Mouse (Mus musculus): ENCODE data around the gene a. TPM values are rescaled to one million over a fixed set of nuclear protein-coding genes. Genes with fewer than 3 reads are reported as not detected.

a gene
- polyA plus RNA-seq (2012; rRNA removed) = 0.21 TPM in 1 of 2 replicates, not detected in the other

GRCm38 (mm10) chr2:154790656-154791483, at the start of gene a, which contains the start of gene Raly:
Gene a (plus strand): TSS chr2:154791402.
Gene Raly (plus strand): TSS chr2:154791096.

GRCm38 (mm10) chr2:154769930-154770329, 21.3 kb upstream of the a start, which contains the start of gene Gm14214:
Gene Gm14214 (minus strand): TSS chr2:154770030.

GRCm38 (mm10) chr2:154892201-154893044, 101.2 kb downstream of the a start, which contains the start of gene Eif2s2:
Gene Eif2s2 (minus strand): TSS chr2:154892935.

GRCm38 (mm10) chr2:155018251-155018755, 227.1 kb downstream of the a start, which contains the start of gene Gm14226:
Gene Gm14226 (plus strand): TSS chr2:155018266.

GRCm38 (mm10) chr2:155073978-155074765, 283.0 kb downstream of the a start, which contains the start of gene Ahcy:
Gene Ahcy (minus strand): TSS chr2:155074497.

Other genes with a start within 250 kb of the a start
- gene 1700003F12Rik, start 244.3 kb upstream of the a start, polyA plus RNA-seq (2012; rRNA removed) = 0.65 TPM in 1 of 2 replicates, not detected in the other
- 0.04 and 0.14 TPM in 2 replicates for gene Actl10, start 239.6 kb upstream of the a start, polyA plus RNA-seq (2012; rRNA removed)
- gene Necab3, start 232.5 kb upstream of the a start, polyA plus RNA-seq (2012; rRNA removed) = 0.08 and 0.11 TPM in 2 replicates
- gene E2f1, start 221.5 kb upstream of the a start, polyA plus RNA-seq (2012; rRNA removed) = 2.6 and 3.6 TPM in 2 replicates
- gene Pxmp4, start 187.7 kb upstream of the a start, polyA plus RNA-seq (2012; rRNA removed) = 31.1 and 40.7 TPM in 2 replicates
- 2.7 and 2.8 TPM in 2 replicates for gene Zfp341, start 178.1 kb upstream of the a start, polyA plus RNA-seq (2012; rRNA removed)
- 0.63 TPM in 2 replicates for gene 4930519P11Rik, start 178.0 kb upstream of the a start, polyA plus RNA-seq (2012; rRNA removed)
- gene Chmp4b, start 139.7 kb upstream of the a start, polyA plus RNA-seq (2012; rRNA removed) = 32.9 and 39.2 TPM in 2 replicates
- gene Gm14214, start 21.4 kb upstream of the a start, polyA plus RNA-seq (2012; rRNA removed) = not detected in 2 replicates
- gene Raly, start 306 bp upstream of the a start, polyA plus RNA-seq (2012; rRNA removed) = 66.9 and 107 TPM in 2 replicates
- 0.83 and 1.5 TPM in 2 replicates for gene Eif2s2, start 101.5 kb downstream of the a start, polyA plus RNA-seq (2012; rRNA removed)
- 0.01 TPM in 1 of 2 replicates, not detected in the other for gene Gm14226, start 226.9 kb downstream of the a start, polyA plus RNA-seq (2012; rRNA removed)